Mouse (Mus musculus) erythroid progenitor cell, adult 5-6 weeks (primary cell): ENCODE measurements at regions not wholly inside any gene's neighbourhood (a gene's known extent, or its start where the extent isn't known, plus 50 kb on each side); places are given as distances from the start of the nearest gene placed in this dataset.

Experiments
- ATAC-seq: replicated peaks from 2 replicates; pipeline ENCODE4 v1.8.0; 2016; ENCODE audit warnings: moderate number of reproducible peaks, mild to moderate bottlenecking, moderate TSS enrichment, inconsistent platforms; ENCODE audit not compliant: poor library complexity, low FRiP score, severe bottlenecking

DNA sequence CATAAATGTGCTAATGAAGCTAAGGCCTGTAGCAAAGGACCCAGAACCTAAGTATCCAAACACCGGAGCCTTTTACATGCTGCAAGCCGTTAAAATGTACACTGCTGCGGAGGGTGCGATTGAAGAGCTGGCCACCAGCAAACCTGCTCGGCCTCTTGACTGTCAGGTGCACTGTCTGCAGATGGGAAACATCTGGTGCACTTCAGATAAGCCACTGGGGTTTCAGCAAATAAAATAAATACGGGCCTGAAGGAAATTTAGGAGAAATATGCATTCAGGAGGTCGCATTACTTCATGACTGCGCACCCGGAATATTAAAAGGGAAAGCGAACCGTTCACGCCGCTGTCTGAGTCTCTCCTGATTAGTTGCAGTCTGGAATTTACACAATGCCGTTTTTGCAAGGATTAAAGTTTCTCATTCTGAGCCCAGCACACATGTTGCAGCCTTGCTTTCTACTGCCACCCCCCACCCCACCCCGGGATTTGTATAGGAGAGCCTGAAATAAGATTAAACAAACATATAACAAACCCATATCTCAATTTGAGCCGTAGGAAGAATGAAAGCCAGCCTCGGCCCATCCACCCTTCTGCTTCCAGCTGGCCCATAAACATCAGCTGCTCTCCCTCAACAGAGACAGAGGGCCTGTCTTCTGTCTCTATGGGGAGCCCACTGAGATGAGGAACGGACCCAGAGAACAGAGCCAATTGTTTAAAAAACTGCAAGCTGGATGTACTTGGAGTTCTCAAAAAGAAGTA, 103.5 kb upstream of the Cd180 start:
- no peak for ATAC-seq

DNA sequence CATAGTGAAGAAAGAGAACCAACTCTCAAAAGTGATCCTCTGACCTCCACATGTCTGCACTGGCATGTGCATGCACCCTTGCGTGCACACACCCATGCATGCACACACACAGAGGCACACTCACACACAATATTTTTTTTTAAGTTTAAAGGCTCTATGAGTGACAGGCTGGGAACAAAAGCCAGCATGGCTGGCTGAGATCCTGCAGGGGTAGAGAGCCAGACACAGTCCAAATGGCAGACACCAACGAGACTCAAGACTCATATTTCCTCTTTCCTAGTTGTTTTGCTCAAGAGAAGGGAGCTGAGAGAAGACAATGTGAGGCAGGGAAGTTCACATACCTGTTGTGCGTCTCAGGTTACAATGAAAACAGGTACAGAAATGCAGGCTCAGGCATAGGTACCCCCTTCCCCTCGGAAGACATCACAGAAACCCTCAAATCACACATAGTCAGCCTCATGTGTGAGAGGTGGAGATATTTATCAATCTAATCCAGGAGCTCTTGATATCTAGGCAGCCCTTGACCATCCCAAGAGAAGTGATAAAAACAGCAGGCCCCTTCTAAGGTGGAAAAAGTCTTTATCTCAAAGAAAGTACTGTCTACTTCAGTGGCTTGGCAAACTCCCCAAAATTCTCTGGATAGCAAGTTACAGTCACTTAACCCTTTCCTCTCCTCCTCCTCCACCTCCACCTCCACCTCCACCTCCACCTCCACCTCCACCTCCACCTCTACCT, 101.4 kb upstream of the Cd180 start:
- no peak for ATAC-seq

DNA sequence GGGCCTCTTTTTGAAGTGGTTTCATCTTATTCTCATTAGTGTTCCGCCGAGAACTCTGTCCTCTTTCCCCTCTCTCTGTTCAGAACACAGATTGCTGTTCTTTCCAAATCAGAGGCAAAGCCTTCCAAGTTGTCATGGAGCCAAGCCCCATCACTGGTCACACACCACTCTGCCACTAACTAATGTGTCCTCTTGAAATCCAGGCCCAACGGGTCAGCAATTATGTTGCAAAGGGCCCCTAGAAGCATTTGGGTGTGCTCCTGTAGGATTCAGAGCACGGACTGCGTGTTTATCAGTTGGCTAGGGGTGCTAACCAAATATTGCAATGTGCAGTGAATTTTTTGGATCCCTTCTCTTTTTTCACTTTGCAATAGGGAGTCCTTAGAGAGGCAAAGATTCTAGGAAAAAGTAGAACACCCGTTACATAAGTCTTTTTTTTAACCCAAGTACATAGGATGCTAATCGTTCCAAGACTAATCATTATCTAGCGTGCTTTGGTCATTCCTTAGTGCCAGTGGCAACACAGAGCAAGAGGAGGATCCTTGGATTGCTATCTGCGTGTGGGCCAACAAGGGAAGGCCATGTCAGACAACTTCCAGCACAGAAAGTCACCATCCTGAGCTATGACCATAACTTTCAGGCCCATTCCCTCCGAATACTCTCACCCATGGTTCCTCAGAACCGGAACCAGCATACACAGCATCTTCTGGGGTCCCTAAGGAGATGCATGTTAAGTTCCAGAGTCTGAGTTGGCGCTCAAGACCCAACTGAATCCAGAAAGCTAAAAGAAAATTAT, 99.8 kb upstream of the Cd180 start:
- ATAC-seq, result no peak

DNA sequence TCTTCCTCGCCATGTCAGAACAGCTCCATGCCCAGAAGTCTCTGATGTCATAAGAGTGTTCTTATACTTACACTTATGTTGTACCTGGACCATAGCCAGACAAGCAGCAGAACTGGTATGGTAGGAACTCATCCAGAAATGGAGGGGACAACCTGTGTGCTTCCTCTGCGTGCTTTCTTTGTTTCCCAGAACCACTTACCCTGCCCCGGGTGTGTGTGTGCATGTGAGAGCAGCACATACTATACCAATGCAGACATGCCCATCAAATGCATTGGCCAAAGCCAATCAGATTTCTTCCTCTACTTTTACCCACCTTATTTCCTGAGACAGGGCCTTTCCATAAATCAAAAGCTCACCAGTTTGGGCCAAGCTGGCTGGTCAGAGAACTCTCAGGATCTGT, 99.2 kb upstream of the Cd180 start:
- no peak for ATAC-seq

DNA sequence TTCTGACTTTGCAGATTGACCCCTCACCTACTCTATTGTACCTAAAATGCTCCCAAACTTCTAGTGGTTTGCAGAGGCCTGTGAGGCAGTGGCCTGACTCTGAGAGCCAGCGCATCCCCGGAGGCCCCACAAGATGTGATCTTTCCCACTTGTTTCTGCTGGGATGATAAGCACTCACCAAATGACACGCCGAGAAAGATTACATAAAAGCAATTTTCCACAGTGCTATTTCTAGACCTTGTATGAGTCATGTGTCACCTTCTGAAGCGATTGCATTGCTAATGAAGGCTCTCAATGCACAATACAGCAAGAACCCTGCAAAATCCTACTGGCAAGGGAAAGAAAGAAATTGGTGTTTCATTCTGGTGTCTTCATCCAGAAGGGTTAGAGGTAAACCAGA, 97.8 kb upstream of the Cd180 start:
- ATAC-seq, result no peak

DNA sequence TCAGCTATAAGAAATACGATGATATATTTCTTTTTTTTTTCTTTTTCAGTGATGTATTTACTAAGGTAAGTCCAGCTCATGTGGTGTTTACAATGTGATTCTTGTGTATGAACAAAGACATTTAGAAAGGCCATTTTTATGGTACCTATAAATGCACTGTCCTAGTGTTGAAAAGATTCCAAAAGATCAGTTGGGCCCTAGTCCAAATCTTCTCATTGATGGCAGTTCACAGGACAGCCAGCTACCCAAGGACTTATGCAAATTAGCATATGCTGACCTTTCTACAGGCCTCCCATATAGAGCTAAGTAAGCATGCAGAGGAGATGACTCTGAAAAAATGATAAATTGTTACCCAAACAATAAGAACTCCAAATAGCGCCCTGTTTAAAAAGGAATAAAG, 97.3 kb upstream of the Cd180 start:
- no peak for ATAC-seq

DNA sequence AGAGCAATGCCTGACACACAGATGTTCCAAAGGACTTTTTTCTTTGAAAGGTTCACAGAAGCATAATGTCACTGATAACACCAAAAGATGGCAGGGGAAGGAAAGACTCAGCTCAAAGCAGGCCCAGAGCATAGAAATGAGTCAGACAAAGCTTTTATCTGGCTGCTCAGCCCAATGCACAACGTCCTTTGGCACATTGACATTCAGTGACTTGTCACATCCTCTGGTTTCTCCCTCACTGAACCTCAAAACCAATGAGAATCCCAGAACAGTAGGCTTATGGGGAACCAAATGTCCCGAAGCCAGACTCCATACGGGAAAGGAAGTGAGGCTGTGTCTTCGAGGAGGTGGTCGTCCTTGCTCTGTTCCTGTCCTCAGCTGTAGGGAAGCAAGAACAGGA, 95.2 kb upstream of the Cd180 start:
- no peak for ATAC-seq

DNA sequence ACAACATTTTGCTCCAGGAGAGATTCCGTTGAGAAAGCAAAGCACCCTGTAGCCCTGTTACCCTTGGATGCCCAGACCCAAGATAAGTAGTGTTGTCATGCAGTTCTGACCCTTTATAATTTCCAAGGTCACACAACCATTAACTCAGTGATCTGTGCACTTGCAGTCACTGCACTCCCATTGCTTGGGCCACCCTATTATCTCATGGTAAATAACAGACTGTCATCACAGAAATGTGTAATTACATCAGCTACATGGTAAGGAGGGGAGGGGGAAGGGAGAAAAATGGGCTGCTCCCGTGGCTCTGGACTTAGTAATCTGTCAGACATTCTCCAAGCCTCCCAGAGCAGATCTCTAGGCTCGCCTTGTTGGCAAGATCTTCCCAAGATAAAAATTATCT, 93.8 kb upstream of the Cd180 start:
- ATAC-seq, result no peak

DNA sequence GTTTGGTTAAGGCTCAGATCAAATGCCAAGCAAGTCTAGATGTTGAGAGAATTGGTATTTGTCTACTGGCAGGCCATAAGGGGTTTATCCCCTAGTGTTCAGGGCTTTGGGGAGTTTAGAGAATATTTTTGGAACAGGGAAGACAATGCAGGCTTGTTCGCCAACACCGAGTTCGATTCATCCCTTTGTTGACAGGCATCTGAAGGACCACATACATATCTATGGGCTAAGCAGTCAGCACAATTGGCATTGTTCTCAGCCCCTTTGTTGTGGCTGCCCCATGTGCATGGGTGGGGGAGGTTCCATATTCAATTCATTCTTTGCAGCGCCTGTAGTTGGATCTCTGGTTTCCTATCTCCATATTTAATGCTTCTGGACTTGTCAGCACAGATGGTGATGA, 93.3 kb upstream of the Cd180 start:
- no peak for ATAC-seq

DNA sequence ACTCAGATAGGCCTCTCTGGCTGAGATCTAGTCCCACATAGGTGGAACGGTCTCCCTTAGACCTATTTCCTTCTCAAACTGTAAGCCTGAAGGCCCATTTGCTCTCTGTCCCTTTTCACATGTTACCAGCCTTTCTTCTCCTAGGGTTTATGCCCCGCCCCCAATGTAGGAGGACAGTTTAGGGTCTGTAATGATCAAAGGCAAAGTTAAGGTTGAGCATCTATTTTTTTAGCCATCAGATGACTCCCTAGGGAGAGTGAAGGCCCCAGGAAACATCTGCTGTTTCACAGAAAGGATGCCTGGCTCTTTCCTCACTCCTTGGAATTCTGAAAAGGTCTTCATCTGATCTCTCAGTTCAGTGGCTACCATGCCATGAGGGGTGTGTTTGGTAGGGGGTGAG, 68.9 kb upstream of the Cd180 start:
- ATAC-seq, result no peak

DNA sequence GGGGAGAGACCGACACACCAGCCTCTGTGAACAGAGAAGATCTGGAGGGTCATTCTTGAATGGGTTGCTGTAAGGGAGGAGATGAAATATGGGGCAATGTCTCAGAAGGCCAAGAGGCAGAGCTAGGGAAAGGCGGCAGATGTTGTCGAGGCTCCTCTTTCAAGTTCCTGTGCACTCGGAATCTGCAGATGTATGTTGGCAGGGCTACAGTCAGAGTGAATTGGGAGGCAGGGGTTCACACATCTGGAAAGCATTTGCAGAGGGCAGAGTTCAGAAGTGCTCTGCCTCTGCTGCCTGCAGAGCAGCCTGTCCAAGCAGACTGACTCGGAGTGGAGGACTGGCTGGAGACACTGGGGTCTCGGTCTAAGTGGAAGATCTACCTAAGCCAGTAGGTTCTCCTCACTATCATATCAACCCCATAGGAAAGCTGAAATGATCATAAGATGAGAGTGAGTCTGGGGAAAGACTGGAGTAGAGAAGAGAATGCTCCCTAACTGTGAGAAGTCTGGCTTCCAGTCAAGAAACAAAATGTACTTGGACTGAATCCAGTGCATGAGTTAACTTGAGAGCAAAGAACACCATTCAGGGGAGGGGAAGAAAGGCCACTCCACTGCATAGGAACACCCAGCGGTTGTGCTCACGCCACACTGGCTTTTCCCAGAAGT, 68.1 kb upstream of the Cd180 start:
- no peak for ATAC-seq

DNA sequence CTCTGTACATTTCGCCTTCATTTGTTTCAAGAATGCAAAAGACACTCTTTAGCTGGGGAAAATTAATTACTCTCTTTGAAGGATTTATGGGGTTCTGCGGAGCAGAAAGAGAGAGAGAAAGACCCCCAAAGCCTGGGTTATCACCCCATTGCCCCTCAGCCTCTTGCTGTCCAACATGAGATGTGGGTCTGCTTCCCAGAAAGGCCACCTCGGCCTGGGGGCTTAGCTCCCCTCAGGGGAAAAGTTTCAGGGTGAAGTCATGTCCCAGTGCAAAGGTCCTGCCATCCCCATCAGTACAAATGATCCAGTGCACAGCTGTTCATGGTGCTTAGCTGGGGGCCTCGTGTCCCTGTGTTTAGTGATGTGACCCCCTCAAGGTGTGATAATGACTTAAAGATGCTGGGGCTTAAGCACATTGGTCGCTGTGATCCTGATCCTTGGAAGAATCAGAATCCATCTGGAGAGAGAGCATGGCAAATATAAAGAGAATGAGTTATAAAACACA, 67.5 kb upstream of the Cd180 start:
- no peak for ATAC-seq

DNA sequence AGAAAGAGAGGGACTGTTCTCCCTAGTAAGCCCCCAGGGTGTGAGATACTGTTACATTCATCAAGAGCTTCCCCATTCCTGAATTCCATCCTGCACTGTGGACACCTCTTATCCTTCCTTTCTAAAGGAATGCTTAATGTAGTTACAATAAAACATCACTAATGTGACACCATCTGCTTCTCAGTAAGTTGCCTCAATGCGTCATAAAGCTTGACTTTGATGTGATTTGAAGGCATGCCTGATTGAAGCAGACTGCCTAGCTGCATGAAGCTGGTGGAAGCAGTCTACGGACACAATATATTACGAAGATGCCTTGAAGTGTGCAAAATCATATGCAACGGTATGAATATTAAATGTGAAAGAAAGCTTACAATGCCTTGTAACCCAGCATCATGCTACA, 65.6 kb upstream of the Cd180 start:
- no peak for ATAC-seq

DNA sequence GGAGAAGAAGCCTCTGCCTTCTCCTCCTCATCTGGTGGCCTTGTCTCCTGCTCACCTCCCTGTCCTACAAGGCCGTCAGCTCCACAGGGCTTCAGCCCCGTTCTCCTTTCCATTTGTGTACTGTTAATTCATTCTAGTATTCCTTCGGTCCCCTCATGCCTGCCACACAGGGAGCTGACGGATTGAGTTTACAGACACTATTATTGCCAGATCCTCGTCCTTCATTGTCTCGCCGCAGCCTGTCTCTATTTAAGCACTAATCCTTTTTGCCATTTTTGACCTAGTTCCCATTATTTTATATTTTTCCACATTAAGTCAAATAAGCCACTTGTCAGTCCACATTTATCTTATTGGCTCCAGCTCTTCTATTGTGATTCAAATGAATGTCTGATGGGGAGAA, 64.2 kb upstream of the Cd180 start:
- ATAC-seq, result no peak

DNA sequence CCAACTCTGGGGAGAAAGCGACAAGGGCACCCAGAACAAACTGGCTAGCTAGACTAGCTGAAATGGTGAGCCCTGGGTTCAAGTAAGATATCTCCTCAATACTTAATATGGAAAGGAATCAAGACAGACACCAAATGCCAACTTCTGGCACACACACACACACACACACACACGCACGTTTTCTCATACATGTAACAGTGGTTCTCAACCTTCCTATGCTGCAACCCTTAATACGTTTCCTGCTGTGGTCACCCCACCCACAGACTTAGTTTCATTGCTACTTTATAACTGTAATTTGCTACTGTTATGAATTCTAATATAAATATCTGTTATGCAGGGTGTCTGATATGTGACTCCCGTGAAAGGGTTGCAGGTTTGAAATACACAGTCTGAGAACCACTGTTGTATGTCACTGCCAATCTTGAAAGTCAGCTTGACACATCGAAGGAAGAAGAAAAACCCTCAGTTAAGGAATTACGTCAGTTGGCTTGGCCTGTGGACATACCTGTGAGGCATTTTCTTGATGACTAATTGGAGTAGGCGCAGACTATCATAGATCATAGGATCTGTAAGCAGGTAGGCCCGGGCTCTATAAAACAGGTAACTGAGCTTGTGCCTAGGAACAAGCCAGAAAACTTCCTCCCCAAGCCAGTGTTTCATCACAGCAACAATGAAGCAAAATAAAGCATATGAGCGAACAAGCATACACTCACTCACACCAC, 59.0 kb upstream of the Cd180 start:
- ATAC-seq, result no peak

DNA sequence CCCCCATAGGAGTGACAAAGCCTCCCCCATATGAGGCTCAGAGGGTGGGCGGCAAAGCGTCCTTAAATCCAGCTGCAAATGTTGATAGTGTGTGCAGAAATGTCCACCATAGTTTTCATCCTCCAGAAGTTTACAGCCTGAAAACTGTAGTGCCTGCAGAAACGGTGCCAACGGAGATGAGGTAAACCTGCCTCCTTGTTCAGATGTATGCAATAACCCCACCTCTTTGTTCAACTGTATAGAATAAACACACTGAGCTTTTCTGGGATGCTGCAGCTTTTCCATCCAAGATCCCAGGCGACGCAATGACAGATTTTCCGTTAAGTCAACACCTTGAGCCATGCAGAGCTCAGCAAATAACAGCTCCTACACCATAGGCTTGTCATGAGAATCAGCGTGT, 57.3 kb upstream of the Cd180 start:
- ATAC-seq, result no peak

DNA sequence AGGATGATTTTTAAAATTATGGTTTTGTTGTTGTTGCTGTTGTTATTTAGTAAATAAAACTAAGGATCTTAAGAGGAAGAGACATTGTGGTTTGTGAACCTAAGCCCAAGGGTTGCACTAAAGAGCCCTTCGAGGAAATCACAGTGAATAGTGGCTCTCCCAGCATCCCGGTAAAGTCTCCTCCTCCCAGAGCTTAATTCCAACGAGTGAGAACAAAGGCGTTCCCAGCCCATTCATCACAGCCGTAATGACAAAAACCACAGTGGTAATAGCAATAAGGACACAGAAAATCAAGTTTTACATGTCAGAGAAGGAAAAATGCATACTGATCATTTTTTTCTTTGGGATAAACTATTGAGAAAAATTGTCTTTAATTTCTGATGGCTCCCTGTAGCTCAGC, 56.3 kb upstream of the Cd180 start:
- ATAC-seq, result no peak

DNA sequence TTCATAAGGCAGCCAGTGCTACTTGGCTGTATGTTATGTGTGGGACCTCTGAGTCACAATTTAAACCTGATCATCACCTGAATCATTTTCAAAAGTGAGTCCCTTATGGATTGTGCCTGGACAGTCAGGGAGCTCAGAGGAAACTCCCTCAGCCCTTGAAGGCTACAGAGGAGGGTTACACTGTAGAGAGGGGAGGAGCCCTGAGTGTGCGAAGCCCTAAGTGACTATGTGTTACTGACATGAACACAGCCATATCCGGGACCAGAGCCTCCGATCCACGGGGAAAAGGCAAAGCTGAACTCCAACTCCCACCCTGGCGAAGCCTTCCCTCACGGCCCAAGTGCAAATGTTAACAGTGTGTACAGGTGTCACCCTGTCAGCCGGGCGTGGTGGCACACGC, 53.7 kb upstream of the Cd180 start:
- no peak for ATAC-seq

DNA sequence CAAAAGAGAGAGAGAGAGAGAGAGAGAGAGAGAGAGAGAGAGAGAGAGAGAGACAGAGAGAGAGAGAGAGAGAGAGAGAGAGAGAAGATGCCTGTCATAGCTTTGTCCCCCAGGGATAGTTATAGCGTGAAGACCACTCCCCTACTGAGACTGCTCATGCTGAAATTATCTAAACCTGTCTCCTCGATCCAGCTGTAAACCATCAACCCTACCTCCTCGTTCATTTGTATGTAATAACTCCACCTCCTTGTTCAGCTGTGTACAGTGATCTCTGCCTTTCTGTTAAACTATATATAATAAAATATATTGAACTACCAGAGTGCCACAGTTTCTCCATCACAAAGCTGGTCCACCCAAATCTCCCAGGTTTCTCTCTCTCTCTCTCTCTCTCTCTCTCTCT, 53.2 kb upstream of the Cd180 start:
- no peak for ATAC-seq
